Mouse (Mus musculus) heart, embryonic 10.5 days (tissue): ENCODE measurements at regions not wholly inside any gene's neighbourhood (a gene's known extent, or its start where the extent isn't known, plus 50 kb on each side); places are given as distances from the start of the nearest gene placed in this dataset.

Source experiments
- DNase-seq: peaks from one replicate; pipeline ENCODE4 v3.0.0-alpha.2; 2017; ENCODE audit warnings: low spot score
- H3K27ac ChIP-seq: fragments of 300-500 bp; sonication (generic); 2 replicates; pipeline ENCODE4 v1.5.1; 2016; ENCODE audit warnings: mild to moderate bottlenecking
- H3K27me3 ChIP-seq: fragments of 300-500 bp; sonication (generic); 2 replicates; pipeline ENCODE4 v1.6.1; 2016; ENCODE audit warnings: mild to moderate bottlenecking; ENCODE audit not compliant: poor library complexity, insufficient read depth, severe bottlenecking
- H3K36me3 ChIP-seq: fragments of 300-500 bp; sonication (generic); 2 replicates; pipeline ENCODE4 v1.6.1; 2016; ENCODE audit warnings: mild to moderate bottlenecking, moderate library complexity
- H3K4me1 ChIP-seq: fragments of 300-500 bp; sonication (generic); 2 replicates; pipeline ENCODE4 v1.6.1; 2016; ENCODE audit warnings: mild to moderate bottlenecking
- H3K4me3 ChIP-seq: fragments of 300-500 bp; sonication (generic); 2 replicates; pipeline ENCODE4 v1.5.1; 2016; ENCODE audit warnings: mild to moderate bottlenecking, moderate library complexity
- H3K9me3 ChIP-seq: fragments of 300-500 bp; sonication (generic); 2 replicates; pipeline ENCODE4 v1.6.1; 2016; ENCODE audit warnings: mild to moderate bottlenecking, moderate library complexity
- WGBS: fragments of 180-500 bp; shearing (Covaris S2); methylation state at CpG from one replicate; pipeline ENCODE4 v1.1.7; 2016; 5-methylcytosine and 5-hydroxymethylcytosine counted together

GRCm38 (mm10) chr10:98629248-98629647, 285.0 kb upstream of the Atp2b1 start:
- no peaks in the 10 kb centered on the region for H3K27me3 ChIP-seq
- WGBS = 18% methylated on average over 3 of the region's 3 CpGs
- no peaks in the 10 kb centered on the region for H3K36me3 ChIP-seq
- no peak overlapping the region for H3K27ac ChIP-seq
- 0 out of 2 replicates have a peak, but pooled peaks cover 3% of the 10 kb centered on the region for H3K4me1 ChIP-seq
- no peak overlapping the region for H3K4me3 ChIP-seq
- no peaks in the 10 kb centered on the region for H3K9me3 ChIP-seq
- DNase-seq = no peak

DNA sequence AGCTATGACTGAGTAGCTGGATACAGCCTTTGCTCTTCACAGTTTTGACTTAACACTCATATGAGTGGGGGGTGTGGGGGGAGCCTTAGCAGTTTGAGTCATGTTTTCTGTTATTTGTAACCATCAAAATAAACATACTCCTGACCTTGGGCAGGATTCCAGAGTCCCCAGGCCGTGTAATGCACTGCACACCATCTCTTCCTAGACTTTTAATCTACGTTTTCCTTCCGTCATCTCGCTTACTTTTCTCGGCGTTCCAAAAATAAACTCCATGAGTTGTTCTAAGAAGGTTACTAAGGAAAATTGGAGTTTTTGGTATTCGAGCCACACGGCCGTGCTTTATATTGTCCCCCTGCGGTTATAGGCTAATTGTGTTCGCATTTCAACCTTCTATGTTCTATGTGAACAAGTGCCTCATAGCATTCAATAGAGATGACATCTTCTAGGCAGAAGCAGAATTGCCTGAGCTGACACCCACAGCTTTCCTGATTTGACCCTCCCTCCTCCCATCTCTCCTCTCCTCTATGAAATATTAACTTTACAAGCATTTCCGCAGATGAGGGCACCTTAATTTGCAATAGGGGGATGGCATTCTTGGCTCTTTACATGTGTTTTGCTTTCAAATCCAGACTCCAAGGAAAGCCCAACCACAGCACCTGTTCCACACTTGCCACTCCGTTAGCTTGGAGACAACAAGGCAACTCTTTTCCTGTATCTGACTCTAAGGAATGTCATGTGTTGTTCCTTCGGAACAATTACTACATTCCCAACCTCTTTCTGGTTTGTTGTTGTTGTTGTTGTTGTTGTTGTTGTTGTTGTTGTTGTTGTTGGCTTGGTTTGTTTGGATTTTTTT, 276.2 kb upstream of the Atp2b1 start:
- no peaks in the 10 kb centered on the region for H3K27me3 ChIP-seq
- peaks cover 10% of the 10 kb centered on the region; the same call in 1 of the 2 replicates for H3K4me1 ChIP-seq
- no peaks in the 10 kb centered on the region for H3K36me3 ChIP-seq
- no peaks in the 10 kb centered on the region for H3K9me3 ChIP-seq
- no peak overlapping the region for H3K4me3 ChIP-seq
- 72% methylated on average over 14 of the region's 14 CpGs for WGBS
- DNase-seq = no peak
- H3K27ac ChIP-seq = no peak overlapping the region

GRCm38 (mm10) chr10:98645681-98646122, 268.5 kb upstream of the Atp2b1 start:
- Histone ChIP-seq H3K27me3 (no peaks in the 10 kb centered on the region), H3K36me3 (no peaks in the 10 kb centered on the region), H3K9me3 (no peaks in the 10 kb centered on the region), H3K4me1 (no peaks in the 10 kb centered on the region), H3K4me3 (no peak overlapping the region), H3K27ac (0 out of 2 replicates have a peak overlapping the region, but pooled peaks have one; percentile 7)
- 73% methylated on average over 10 of the region's 10 CpGs for WGBS
- DNase-seq = no peak

DNA sequence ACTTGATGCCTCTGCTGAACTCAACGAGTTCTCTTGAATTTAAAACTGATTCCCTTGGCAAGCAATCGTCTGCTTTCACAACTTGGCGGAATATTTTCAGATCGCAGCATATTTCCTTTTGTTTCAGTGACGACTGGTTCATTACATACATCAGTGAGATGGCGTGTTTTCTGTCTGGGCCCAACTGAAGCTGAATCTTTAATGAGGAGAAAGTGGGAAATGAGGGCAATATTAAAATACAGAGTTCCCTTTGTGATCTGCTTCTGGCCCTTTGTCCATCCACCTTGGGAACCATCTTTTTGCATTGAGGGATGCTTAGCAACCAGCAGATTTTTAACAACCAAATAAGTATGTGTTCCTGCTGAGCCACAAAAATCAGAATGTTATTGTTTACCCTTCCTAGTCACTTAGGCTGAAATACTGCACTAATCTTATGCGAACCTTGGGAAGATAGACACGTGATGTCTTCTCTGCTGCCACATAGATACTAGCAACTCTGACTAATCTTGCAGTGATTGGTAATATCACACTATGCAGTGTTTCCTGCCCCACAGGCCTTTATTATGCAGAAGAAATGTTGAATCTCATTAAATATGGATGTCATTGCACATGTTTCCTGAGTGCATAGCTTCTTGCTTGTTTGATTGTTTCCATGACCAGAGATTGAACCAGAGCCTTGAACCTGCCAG, 267.8 kb upstream of the Atp2b1 start:
- Histone ChIP-seq H3K4me1 (no peaks in the 10 kb centered on the region), H3K27ac (no peak overlapping the region), H3K36me3 (no peaks in the 10 kb centered on the region), H3K27me3 (no peaks in the 10 kb centered on the region), H3K4me3 (no peak overlapping the region), H3K9me3 (no peaks in the 10 kb centered on the region)
- no peak for DNase-seq
- 86% methylated on average over 8 of the region's 8 CpGs for WGBS

DNA sequence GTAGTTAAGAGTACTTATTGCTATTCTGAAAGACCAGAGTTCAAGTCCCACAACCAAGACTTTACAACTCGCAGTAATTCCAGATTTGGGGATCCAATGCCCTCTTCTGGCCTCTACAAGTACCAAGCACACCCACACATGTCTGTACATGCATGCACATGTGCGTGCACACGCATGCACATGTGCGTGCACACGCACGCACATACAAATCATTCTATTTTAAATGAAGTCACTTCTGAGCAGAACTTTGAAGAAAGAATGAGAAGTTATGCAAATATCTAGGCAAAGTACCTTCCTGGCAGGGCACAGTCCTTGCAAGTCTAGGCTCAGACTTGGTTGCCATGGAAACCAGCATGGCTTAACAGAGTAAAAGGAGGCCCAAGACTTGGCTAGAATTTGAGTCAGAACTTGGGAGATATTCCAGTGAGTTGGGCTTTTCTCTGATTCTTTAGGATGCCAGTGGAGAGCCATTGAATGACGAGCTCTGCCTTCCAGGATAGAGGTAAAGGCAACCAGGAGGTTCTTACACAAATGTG, 265.4 kb upstream of the Atp2b1 start:
- 91% methylated on average over 7 of the region's 7 CpGs for WGBS
- Histone ChIP-seq H3K4me1 (no peaks in the 10 kb centered on the region), H3K27ac (no peak overlapping the region), H3K27me3 (no peaks in the 10 kb centered on the region), H3K4me3 (no peak overlapping the region), H3K9me3 (no peaks in the 10 kb centered on the region), H3K36me3 (no peaks in the 10 kb centered on the region)
- DNase-seq = no peak

- H3K4me1 ChIP-seq = no peaks in the 10 kb centered on the region
- H3K27ac ChIP-seq = no peak overlapping the region
- no peaks in the 10 kb centered on the region for H3K36me3 ChIP-seq
- H3K9me3 ChIP-seq = no peaks in the 10 kb centered on the region
- no peaks in the 10 kb centered on the region for H3K27me3 ChIP-seq
- no peak overlapping the region for H3K4me3 ChIP-seq
- 97% methylated on average over 4 of the region's 4 CpGs for WGBS
- no peak for DNase-seq
These were observed 263.7 kb upstream of the Atp2b1 start for GRCm38 (mm10) chr10:98650533-98650932.

- no peaks in the 10 kb centered on the region for H3K4me1 ChIP-seq
- H3K36me3 ChIP-seq = no peaks in the 10 kb centered on the region
- no peak overlapping the region for H3K4me3 ChIP-seq
- 88% methylated on average over 6 of the region's 6 CpGs for WGBS
- H3K27me3 ChIP-seq = no peaks in the 10 kb centered on the region
- DNase-seq = no peak
- no peak overlapping the region for H3K27ac ChIP-seq
- H3K9me3 ChIP-seq = no peaks in the 10 kb centered on the region
These were observed 263.1 kb upstream of the Atp2b1 start for GRCm38 (mm10) chr10:98651127-98651526.

DNA sequence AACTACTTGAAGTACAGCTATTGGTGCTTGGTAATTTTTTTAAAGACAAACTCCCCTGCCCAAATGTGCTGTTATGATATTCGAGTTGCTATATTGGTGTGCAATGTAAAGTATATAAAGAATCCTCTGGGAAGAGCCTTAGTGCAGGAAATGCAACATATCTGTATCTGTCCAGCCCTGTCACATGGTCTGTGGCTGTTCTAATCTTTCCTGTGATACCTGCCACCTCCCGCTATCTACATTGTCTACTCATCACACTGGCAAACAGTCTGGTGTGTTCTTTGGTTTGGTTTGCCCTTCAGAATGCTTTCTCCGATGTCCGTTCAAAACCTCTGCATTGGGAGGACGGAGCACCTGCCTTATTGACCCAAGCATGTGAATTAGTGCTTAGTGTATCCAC, 262.6 kb upstream of the Atp2b1 start:
- Histone ChIP-seq H3K27me3 (no peaks in the 10 kb centered on the region), H3K4me1 (no peaks in the 10 kb centered on the region), H3K4me3 (no peak overlapping the region), H3K27ac (no peak overlapping the region), H3K9me3 (no peaks in the 10 kb centered on the region), H3K36me3 (no peaks in the 10 kb centered on the region)
- 80% methylated on average over 5 of the region's 5 CpGs for WGBS
- no peak for DNase-seq

DNA sequence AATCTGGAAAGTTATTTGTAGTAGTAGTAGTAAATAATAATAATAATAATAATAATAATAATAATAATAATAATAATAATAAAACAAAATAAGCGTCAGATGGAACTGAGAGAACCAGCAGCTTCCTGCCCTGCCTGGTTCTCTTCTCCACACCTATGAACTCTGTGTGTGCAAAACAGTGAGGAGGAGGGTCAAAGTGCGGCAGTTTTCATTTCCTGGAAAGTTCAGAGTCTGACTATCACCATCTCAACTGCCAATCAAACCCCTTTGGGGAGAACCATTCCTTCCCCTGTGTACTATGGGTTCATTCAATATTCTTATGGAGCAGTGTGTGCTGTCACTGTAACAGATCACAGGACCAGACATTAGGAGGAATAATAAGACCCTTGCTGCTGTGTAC, 262.1 kb upstream of the Atp2b1 start:
- no peaks in the 10 kb centered on the region for H3K27me3 ChIP-seq
- no peaks in the 10 kb centered on the region for H3K9me3 ChIP-seq
- no peak for DNase-seq
- H3K4me3 ChIP-seq = no peak overlapping the region
- H3K4me1 ChIP-seq = no peaks in the 10 kb centered on the region
- 81% methylated on average over 2 of the region's 2 CpGs for WGBS
- H3K36me3 ChIP-seq = no peaks in the 10 kb centered on the region
- H3K27ac ChIP-seq = no peak overlapping the region

DNA sequence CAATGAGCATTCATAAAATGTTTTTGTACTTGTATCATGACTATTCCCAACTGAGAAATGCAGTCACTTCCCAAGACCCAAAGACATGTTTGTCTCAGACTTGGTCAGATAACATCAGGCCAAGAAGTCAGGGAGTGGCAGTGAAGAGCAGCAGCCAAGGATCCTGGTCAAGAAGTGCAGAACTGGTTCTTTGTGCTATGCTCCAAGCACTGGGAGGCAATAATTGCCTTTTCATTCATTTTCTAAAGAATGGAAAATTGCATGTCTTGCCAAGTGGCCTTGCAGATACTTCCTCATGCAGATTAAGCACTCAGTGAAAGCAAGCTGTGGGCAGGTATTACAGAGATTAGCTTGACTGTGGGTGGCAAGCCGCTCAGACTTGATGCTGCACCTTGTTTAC, 253.5 kb upstream of the Atp2b1 start:
- no peaks in the 10 kb centered on the region for H3K9me3 ChIP-seq
- no peaks in the 10 kb centered on the region for H3K27me3 ChIP-seq
- no peak for DNase-seq
- WGBS = 35% methylated on average over 1 of the region's 1 CpGs
- H3K4me1 ChIP-seq = no peaks in the 10 kb centered on the region
- H3K4me3 ChIP-seq = no peak overlapping the region
- no peaks in the 10 kb centered on the region for H3K36me3 ChIP-seq
- H3K27ac ChIP-seq = no peak overlapping the region

- no peaks in the 10 kb centered on the region for H3K4me1 ChIP-seq
- H3K36me3 ChIP-seq = no peaks in the 10 kb centered on the region
- no peaks in the 10 kb centered on the region for H3K27me3 ChIP-seq
- no peak overlapping the region for H3K27ac ChIP-seq
- DNase-seq = no peak
- H3K9me3 ChIP-seq = no peaks in the 10 kb centered on the region
- H3K4me3 ChIP-seq = no peak overlapping the region
- WGBS = 88% methylated on average over 3 of the region's 3 CpGs
These were observed 248.2 kb upstream of the Atp2b1 start for GRCm38 (mm10) chr10:98665936-98666505.

DNA sequence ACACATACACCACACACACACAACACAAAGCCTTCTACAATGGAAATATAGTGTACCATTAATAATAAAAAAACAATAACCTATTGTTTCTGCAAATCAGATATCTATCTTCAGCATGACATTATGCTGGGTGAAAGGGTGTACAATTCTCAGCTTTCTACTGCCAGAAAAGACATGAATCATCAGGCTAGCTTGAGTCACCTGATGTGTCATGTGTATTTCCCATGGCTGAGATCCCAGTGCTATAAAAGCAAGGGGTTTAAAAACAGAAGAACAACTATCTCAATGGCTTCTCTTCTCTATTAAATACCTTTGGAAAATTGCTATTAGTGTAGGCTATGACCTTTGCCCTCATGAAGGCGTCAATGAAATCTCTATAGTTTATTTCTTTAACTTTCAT, 246.5 kb upstream of the Atp2b1 start:
- H3K36me3 ChIP-seq = no peaks in the 10 kb centered on the region
- H3K4me3 ChIP-seq = no peak overlapping the region
- no peak for DNase-seq
- H3K27ac ChIP-seq = no peak overlapping the region
- no peaks in the 10 kb centered on the region for H3K4me1 ChIP-seq
- WGBS = 88% methylated on average over 1 of the region's 1 CpGs
- no peaks in the 10 kb centered on the region for H3K27me3 ChIP-seq
- no peaks in the 10 kb centered on the region for H3K9me3 ChIP-seq

- no peaks in the 10 kb centered on the region for H3K4me1 ChIP-seq
- no peaks in the 10 kb centered on the region for H3K27me3 ChIP-seq
- WGBS = 76% methylated on average over 1 of the region's 1 CpGs
- no peaks in the 10 kb centered on the region for H3K36me3 ChIP-seq
- H3K27ac ChIP-seq = no peak overlapping the region
- no peak overlapping the region for H3K4me3 ChIP-seq
- no peak for DNase-seq
- no peaks in the 10 kb centered on the region for H3K9me3 ChIP-seq
These were observed 240.1 kb upstream of the Atp2b1 start for GRCm38 (mm10) chr10:98674131-98674530.
